Mouse (Mus musculus) cerebellum, adult 11 months (tissue): Measurements from ENCODE around the gene Rnf213.
A peak's percentile ranks its signal among the peaks of the same experiment; 100 is the strongest.

Source experiments
- DNase-seq: peaks from one replicate; pipeline ENCODE4 v3.0.0; 2022

Rnf213 gene

DNA sequence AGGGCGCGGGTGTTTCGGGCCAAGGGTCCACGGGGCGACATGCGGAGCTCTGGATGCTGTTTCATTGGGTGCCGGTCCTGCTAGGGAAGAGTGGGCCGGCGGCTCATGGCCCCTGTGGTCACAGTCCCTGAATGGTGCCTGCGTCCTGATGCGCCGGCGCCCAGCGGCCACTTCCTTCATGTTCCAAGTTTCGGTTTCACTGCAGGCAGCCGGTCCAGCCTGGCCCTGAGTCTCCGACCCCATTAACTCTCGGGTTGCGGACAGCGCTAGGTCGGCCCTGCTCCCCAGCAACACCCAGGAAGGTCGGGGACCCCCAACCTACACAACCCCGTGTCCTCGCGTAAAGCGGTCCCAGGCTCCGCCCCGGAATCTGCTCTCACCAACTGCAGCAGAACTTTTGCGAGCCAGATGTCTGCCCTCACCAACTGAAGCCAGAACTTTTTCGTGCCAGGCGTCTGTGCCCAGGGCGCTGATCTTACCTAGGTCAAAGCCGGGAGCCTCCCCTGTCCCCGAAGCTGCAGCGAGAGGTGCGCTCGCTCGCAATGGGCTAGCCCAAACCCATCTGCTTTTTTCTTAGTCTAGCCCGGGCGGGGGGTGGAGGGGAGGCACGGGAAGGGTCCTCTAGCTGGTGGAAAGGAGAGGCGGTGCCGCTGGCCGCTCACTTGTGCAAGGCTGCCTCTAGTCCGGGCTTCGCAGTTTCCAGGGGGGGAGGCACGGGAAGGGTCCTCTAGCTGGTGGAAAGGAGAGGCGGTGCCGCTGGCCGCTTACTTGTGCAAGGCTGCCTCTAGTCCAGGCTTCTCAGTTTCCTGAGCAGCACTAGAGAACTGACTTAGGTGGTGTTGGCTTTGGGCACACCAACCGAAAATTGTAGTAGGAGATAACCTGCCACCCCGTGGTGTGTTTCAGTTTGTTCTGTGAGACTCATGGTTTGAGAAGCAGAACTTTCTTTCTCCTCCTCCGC, 2.3 kb upstream of the Rnf213 start:
- peak; percentile 15 for DNase-seq

DNA sequence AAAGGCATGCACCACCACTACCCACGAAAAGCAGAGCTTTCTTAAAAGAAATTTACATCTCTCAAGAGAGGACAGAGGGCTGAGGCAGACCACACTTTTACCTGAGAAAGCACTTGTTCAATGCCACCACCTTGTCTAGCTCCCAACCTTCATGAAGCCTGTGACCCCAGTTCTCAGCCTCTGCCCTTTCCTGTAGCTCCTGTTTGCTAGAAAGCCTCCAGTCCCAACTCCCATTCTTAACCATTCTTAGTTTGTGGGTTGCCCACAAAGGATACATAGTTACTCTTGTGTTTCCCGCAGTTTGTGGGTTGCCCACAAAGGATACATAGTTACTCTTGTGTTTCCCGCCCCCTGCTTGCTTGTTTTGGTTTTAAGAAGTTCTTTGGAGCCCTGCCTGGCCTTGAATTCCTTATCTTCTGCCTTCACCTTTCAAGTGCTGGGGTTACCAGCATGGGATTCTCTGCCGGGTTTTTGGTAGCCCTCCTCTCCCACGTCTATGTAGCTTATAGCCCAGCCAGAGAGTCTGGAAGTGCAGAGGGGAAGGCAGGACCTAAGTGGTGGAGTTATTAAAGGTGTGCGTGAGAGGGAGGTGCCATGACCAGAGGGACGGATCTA, 1.4 kb upstream of the Rnf213 start:
- no peak for DNase-seq

DNA sequence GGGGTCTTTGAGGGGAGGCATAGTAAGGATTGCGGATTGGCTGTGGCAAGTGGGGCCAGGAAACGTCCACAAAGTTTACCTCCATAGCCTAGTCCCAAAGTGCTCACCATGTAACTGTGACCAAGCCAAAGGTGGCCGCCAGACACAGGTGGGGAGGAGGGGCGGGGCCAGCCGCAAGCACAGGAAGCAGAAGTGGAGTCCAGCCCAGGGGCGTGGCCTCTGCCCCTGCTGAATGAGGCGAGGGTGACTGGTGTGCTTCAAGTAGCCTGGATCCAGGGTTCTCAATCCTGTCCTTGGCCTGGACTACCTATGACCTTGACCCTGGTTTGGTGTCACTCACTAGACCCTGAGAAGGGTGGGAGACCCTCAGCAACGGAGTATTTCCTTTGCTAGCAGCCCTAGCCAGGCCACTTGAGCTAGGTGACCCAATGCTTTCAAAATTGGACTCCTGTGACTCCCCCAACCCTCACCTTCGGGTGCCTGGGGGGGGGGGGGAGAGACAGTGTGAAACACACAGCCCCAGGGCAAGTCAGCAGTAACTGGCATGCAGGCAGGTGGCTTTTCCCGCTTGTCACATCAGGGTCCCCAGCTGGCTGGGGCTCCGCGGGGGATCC, 792 bp upstream of the Rnf213 start:
- DNase-seq: no peak

- no peak for DNase-seq
Measured at GRCm38 (mm10) chr11:119393483-119393804, 544 bp downstream of the Rnf213 start.

- no peak for DNase-seq
Measured at GRCm38 (mm10) chr11:119394210-119394609, 1.3 kb downstream of the Rnf213 start.

GRCm38 (mm10) chr11:119395394-119395793, 2.5 kb downstream of the Rnf213 start:
- no peak for DNase-seq

DNA sequence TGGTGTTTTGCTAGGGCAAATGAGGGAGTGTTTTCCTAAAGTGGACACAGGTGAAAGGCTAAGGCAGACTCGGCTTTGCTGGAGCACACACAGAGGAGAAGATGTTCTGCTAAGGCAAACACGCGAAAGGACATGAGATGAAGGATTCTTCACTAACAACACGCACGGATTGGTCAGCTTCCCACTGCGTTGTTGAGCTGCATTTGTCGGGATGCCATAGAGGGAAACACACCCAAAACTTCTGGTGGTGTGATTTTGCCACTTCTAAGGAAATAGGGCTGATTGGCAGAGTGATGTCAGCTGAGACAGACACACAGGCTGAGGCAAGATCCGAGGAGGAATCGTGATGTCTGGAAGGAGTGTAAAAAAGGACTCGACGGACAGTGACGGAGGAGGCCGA, 3.0 kb downstream of the Rnf213 start:
- no peak for DNase-seq

DNA sequence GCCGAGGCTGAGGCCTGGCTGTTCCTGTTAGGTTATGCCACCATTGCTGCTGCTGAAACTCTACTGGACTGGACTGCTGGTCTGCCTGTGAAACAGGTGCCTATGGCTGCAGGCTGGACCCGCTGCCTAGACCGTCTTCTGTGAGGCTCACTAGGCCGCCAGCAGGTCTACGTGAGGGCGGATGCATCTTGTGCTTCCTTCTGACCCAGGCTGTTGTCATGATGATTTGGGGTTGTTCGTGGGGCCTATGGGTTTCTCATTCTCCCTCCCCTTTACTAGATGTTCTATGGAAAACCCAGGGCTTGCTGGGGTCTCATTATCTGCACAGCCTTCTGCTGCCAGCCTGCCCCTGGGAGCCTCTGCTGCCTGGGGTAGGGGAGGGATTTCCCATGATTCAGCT, 3.6 kb downstream of the Rnf213 start:
- DNase-seq: no peak

- no peak for DNase-seq
Measured at GRCm38 (mm10) chr11:119402501-119403160, 9.7 kb downstream of the Rnf213 start.

DNA sequence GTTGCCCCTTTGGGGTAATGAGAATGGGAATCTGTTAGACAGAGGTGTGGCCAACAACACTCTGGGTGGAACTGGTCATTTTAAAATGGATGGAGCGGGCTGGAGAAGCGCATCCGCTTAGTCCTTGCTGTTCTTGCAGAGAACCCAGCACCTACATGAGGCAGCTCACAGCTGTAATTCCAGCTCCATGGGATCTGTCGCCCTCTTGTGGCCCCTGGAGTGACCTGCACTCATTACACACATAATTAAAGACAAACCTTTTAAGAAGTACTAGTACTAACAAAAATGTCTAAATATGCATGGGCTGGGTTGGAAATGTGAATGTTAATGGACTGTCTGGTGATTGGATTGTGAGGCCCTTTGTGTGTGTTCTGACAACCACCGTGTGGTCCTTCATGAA, 11.7 kb downstream of the Rnf213 start:
- DNase-seq: no peak

DNA sequence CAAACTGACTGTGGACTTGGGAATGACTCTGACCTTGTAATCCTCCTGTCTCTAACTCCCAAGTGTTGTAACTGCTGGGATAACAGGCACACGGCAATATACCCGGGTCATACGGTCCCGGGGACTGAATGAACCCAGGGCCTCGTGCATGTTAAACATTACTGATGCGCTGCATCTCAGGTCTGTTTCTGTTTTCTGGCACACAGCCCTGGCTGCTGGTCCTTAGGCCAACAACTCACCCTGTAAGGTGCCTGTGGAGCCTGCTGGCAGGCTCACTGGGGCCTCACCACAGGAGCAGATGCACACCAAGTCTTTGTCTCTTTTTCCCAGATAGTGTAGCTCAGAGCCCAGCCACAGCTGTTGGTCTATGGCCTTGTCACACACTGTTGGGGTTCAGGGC, 14.5 kb downstream of the Rnf213 start:
- no peak for DNase-seq

DNA sequence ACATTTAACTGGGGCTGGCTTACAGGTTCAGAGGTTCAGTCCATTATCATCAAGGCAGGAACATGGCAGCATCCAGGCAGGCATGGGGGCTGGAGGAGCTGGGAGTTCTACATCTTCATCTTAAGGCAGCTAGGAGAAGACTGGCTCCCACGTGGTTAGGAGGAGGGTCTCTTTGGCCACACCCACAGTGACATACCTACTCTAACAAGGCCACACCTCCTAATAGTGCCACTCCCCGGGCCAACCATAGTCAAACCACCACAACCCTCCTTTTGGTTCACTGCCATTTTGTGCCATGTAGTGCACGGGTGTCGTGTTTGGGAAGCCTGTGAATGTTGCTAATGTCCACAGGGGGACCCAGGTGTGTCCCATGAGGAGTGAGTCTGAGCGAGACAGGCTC, 15.1 kb downstream of the Rnf213 start:
- DNase-seq: no peak

DNA sequence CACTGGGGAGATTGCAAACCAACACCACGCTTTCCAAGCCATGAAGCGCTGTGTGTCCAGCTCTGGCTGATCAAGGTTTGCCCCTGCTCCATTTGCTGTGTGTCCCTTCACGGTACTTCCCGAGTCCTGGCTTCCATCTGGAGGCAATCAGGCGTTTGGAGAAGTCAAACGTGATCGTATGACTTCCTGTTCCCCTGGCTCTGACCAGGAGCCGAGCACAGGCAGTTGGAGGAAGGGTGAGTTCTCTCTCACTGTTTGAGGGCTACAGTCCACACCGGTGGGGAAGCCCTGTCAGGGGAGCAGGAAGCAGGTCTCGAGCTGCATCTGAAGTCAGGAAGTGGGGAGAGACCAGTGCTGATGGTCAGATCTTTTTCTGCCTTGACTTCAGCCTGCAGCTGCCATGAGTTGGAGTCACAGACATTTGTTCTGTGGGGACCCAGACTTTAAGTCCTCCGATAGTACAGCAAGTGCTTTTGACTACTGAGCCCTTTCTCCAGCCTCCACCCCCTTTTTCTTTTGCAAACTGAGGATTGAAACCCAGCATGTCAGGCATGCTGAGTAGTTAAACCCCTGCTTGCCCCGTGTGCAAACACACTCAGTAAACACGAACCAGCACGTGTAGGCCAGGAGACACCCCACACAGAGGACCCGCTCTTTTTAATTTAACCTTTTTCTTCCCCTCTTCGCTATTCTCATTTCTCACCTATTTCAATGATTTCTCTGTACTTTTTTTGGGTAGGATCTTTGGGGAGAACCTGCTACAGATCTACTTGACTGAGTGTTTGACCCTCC, 26.6 kb downstream of the Rnf213 start:
- no peak for DNase-seq

DNA sequence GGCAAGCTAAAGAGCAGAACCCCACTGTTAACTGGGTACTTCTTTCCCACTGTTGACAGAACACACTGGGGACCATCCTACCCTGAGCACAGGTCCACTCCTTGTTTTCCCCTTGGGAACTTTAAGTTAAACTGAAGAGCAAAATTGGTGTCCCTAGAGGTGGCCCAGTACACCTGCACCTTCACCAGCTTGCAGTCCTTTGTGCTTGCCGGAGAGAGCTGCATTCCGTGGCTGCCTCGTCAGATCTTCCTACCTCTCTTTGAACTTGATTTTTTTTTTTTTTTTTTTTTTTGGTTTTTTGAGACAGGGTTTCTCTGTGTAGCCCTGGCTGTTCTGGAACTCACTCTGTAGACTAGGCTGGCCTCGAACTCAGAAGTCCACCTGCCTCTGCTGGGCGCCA, 27.5 kb downstream of the Rnf213 start:
- no peak for DNase-seq

GRCm38 (mm10) chr11:119427431-119427830, 34.5 kb downstream of the Rnf213 start:
- DNase-seq: no peak

- DNase-seq: no peak
Measured at GRCm38 (mm10) chr11:119427986-119428385, 35.1 kb downstream of the Rnf213 start.

GRCm38 (mm10) chr11:119428649-119429136, 35.8 kb downstream of the Rnf213 start:
- DNase-seq: no peak

DNA sequence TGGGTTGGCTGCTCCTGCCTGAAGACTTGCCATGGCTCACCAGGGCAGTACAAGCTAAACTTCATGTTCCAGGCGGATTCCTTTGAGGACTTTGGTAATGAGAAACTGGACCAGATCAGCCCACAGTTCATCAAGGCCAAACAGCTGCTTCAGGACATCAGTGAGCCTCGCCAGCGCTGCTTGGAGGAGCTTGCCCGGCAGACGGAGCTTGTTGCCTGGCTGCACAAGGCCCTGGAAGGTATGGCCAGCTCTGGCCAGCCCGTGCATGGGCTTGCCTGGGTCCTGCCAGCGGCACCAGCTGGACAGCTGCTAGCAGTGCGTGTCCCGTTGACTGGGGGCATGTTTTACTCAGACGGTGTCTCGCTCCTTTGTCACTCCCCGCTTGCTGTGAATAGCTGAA, 38.6 kb downstream of the Rnf213 start:
- DNase-seq: no peak

DNA sequence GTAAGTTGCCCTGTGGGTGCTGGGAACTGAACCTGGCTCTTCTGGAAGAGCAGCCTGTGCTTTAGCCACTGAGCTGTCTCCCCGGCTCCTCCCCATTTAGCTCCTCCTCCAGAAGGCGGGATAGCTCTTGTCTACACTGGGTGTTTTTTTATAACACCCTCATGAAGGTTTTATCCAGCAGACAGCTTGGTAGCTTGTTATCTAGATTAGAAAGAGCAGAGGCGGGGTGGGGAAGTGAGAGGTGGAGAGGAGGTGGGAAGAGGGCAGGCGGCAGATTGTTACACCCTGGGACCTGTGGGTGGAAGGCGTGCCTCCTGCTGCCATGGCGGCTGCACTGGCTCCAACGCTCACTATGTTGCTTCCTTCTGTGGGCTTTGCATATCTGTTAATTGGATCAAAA, 39.8 kb downstream of the Rnf213 start:
- peak; percentile 17 for DNase-seq

GRCm38 (mm10) chr11:119434316-119434715, 41.4 kb downstream of the Rnf213 start:
- DNase-seq: no peak

GRCm38 (mm10) chr11:119435880-119436872, 43.3 kb downstream of the Rnf213 start:
- DNase-seq: no peak
